Mouse (Mus musculus) brown adipose tissue, adult 24 weeks (tissue): ENCODE results near the gene Hamp2. TPM values are rescaled to one million over a fixed set of nuclear protein-coding genes. Genes with fewer than 3 reads are reported as not detected.
"Not testable (repeated sequence)": the region's sequence is repeated elsewhere in the genome, so short reads cannot be mapped to it uniquely, and the experiment has no call there.

Source experiments
- H3K27ac ChIP-seq: fragments of 200-500 bp; replicated peaks from 2 replicates; pipeline ENCODE4 v1.5.1; 2012; ENCODE audit warnings: low read depth, mild to moderate bottlenecking, low read length
- H3K4me1 ChIP-seq: fragments of 200-500 bp; 2 replicates; pipeline ENCODE4 v1.6.1; 2012; ENCODE audit warnings: low read length, mixed read lengths; ENCODE audit not compliant: control insufficient read depth, insufficient read depth, insufficient read length
- H3K4me3 ChIP-seq: fragments of 200-500 bp; 2 replicates; pipeline ENCODE4 v1.5.1; 2012; ENCODE audit warnings: low read depth, mild to moderate bottlenecking, low read length, moderate library complexity; ENCODE audit not compliant: insufficient read depth
- polyA plus RNA-seq: library from polyadenylated mRNA; stranded (reverse); fragments of >200 nt; gene quantifications from 2 replicates; pipeline ENCODE4 v1.2.4, GENCODE M21; 2012; ENCODE audit not compliant: missing spikeins, insufficient read depth, insufficient read length

Gene Hamp2
- polyA plus RNA-seq, 1 experiment: not detected

DNA sequence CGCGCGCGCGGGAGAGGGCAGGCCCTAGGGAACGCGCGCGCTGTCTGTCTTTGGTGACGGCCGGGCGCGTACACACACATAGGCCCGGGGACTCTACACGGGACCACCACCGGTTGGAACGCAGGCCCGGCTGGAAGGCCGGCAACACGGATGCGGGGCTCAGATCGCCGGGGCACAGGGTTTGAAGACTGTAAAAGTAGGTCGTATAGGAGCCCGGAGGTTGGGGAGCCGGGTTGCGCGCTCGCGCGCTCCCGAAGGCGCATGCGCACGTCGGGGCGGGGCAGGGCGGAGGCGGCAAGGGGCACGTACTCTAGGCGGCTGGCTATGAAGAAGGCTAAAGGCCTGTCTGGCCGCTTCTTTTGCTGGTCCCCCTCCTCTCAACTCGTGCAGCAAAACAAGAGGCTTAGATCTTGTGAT, 32.9 kb upstream of the Hamp2 start:
- Histone ChIP-seq H3K4me3 (peak overlapping the region; percentile 100), H3K4me1 (peaks cover 11% of the 10 kb centered on the region), H3K27ac (peak overlapping the region; percentile 100)

- Histone ChIP-seq H3K4me3 (peak within 1 kb of the TSS; percentile 100), H3K27ac (peak within 1 kb of the TSS; percentile 100), H3K4me1 (peaks cover 11% of the 10 kb centered on the region)
These were observed 32.4 kb upstream of the Hamp2 start, which contains the start of gene Usf2 for GRCm38 (mm10) chr7:30956756-30957366. Usf2 (minus strand) TSS chr7:30956803.

- Histone ChIP-seq H3K4me1 (peaks cover 11% of the 10 kb centered on the region), H3K27ac (peak overlapping the region; percentile 75), H3K4me3 (peak overlapping the region; percentile 100)
These were observed 31.9 kb upstream of the Hamp2 start for GRCm38 (mm10) chr7:30956357-30956751.

DNA sequence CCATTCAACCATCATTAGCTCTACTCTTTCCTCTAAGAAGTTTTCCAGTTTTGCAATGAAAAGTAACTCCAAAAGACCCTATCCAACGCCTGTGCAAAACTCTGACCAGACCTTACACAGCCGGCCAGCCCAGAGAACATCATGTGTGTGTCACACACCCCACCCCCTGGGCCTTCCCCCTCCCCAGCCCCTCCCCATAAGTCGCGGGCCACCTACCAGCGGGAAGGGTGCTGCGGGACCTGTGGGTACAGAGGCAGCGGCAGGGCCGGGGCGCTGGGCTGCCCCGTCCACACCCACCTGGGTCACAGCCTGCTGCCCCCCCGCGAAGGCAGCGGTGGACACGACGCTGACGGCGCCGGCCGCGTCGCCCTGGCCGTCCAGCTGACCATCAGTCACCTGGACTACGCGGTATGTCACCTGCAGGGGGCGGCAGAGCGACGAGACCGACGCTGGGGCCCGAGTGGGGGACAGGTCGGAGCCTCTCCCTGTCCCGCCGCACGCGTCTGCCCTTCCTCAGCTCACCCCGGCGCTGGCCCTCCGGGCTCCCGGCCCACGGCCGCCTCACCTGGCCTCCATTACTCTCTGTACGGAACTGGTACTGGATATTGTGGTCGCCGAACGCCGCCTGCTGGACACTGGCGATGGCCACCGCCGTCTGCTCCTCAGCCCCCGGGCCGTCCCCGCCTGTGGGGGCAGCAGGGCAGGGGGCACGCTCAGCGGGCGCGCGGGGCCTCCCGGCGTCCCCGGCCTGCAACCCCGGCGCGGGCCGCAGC, 31.3 kb upstream of the Hamp2 start:
- H3K27ac ChIP-seq: peak overlapping the region; percentile 75
- peak overlapping the region; percentile 100 for H3K4me3 ChIP-seq
- peaks cover 11% of the 10 kb centered on the region for H3K4me1 ChIP-seq

DNA sequence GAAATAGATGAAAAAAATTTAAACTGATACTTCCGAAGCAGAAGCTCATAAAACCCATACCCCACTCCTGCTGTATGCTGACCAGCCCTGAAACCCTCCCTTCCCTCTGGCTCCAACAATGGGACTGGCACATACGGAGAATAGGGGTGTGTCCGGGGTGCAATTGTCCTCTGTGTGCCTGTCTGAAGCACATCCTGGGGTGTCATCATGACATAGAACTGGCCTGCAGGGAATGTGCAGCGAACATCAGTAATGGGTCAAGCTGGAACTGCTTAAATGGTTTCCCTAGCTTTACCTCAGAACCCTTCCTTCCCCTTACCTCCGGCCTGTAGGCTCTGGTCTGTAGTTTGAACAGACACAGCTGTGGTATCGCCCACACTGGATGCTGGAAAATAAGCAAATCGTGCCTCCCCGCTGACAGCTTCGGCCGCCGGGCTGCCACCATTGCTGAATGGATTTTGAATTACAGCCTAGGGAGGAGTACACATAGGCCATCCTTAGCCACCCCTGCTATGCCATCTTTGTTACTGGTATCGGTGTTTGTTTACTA, 30.6 kb upstream of the Hamp2 start:
- no peak overlapping the region for H3K4me3 ChIP-seq
- peaks cover 10% of the 10 kb centered on the region for H3K4me1 ChIP-seq
- no peak overlapping the region for H3K27ac ChIP-seq

DNA sequence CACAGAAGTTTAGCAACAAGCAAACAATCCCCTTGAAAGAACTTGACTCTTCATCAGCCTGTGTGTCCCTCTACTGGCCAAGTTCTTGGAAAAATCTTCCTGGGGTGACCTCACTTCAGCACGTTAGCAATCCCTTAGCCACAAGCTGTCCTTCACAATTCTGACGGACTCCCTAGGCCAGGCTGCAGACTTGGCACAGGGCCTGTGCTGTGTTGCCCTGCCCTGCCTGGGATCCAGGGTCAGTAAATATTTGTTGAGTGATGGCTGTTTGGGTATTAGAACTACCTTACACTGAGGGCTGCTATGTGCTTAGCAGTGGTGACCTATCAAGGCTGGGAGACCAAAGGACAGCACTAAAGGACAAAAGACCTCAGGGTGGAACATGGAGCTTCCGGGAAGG, 29.6 kb upstream of the Hamp2 start:
- Histone ChIP-seq H3K4me3 (no peak overlapping the region), H3K4me1 (peaks cover 7% of the 10 kb centered on the region), H3K27ac (no peak overlapping the region)

DNA sequence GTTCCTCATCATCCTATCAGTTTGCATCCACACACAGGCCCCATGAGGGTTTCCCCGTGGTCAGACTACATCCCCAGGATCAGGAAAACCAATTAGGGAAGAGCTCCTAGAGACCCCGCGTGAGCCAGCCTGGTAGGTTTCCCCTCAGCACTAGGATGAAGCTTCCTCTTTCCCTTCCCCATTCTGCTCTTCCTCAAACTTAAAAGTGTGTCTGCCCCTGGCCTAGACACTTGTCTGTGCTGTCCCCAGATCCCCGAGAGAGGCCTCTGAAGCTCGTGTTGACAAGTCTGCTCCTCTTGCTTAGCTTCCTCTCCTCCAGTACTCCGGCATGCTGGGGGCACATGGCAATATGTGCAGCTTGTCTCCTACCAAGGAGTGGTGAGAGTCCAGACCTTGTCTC, 29.0 kb upstream of the Hamp2 start:
- peaks cover 6% of the 10 kb centered on the region for H3K4me1 ChIP-seq
- H3K4me3 ChIP-seq: no peak overlapping the region
- no peak overlapping the region for H3K27ac ChIP-seq

GRCm38 (mm10) chr7:30952441-30953265, 28.2 kb upstream of the Hamp2 start:
- H3K27ac ChIP-seq: no peak overlapping the region
- no peaks in the 10 kb centered on the region; the same call in 1 of the 2 replicates for H3K4me1 ChIP-seq
- H3K4me3 ChIP-seq: no peak overlapping the region

- H3K4me3 ChIP-seq, H3K27ac ChIP-seq, H3K4me1 ChIP-seq: not testable (repeated sequence)
These were observed 25.4 kb upstream of the Hamp2 start for GRCm38 (mm10) chr7:30949902-30950301.

DNA sequence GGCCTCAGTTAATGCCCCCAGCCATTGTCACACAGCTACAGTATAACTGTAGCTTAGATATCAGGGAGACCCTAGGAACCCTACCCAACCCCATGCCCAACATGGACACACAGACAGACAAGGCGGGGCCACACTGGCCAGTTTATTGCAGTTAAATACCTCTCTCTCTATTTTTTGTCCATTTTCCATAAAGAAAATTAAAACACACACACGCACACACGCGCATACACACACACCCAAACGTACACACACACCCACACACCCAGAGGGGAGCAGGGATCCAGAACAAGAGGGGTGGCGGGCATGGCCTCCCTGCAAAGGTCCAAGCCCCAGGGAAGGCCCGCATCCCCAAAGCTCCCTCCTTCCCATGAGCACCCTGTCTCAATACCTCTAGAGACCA, 21.4 kb upstream of the Hamp2 start:
- Histone ChIP-seq H3K27ac (no peak overlapping the region), H3K4me3 (no peak overlapping the region), H3K4me1 (no peaks in the 10 kb centered on the region; the same call in 1 of the 2 replicates)

DNA sequence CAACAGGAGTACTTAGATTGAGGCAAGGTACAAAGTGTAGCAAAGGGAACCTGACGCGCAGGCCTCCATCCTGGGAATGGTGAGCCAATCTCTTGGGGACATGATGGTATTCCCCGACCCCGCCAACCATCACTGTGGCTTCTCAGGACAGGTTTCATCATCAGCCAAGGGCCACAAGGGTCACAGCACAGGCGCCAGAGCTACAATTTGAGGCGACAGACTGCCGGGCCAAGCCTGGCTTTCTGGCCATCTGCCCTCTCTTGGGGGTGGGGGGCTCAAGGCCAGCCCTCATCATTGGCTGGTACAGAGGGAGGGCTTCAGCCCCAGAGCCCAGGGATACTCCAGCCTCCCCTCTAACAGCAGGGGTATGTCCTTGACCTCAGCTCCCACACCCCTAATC, 21.0 kb upstream of the Hamp2 start:
- not testable (repeated sequence) for H3K27ac ChIP-seq, H3K4me3 ChIP-seq, H3K4me1 ChIP-seq

DNA sequence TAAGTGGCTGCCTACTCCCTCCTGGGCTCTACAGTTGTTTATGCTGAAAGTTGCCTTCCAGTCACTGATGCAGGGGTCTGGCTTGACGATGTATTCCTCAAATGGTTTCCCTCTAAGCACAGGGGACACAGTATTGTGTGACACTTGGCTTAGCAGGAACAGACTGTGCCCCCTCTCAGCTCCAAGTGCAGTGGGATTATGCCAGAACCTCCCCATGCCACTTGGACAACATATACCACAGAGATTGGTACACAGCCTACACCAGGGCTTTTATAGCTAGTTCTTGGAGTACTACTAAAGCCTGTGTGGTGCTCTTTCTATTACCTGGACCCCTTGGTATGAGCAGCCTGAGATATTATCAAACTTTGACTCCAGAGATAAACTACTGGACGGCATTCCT, 20.2 kb upstream of the Hamp2 start:
- H3K27ac ChIP-seq: not testable (repeated sequence)

GRCm38 (mm10) chr7:30943909-30944635, 19.6 kb upstream of the Hamp2 start, which contains the start of gene Hamp:
Hamp (minus strand) TSS chr7:30944032.
- H3K27ac ChIP-seq: no peak within 1 kb of the TSS

More for the DNA sequence above, 20.2 kb upstream of the Hamp2 start:
- not testable (repeated sequence) for H3K4me1 ChIP-seq, H3K4me3 ChIP-seq

DNA sequence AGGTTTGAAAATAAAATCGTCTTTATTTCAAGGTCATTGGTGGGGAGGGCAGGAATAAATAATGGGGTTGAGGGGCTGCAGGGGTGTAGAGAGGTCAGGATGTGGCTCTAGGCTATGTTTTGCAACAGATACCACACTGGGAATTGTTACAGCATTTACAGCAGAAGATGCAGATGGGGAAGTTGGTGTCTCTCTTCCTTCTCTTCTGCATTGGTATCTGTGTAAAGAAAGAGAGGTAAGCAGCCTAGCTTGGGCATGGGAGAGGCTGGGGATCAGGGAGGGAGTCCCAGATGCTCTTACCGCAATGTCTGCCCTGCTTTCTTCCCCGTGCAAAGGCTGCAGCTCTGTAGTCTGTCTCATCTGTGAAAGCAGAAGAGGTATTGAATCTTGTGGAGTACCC, 17.9 kb upstream of the Hamp2 start:
- not testable (repeated sequence) for H3K4me3 ChIP-seq, H3K4me1 ChIP-seq, H3K27ac ChIP-seq

More at GRCm38 (mm10) chr7:30943909-30944635, 19.6 kb upstream of the Hamp2 start, which contains the start of gene Hamp:
- no peak within 1 kb of the TSS for H3K4me3 ChIP-seq
- H3K4me1 ChIP-seq: no peaks in the 10 kb centered on the region; the same call in 1 of the 2 replicates
